Mouse (Mus musculus) brain, embryonic 14.5 days (tissue): Measurements from ENCODE around the gene Camta1.

Experiments used
- CTCF ChIP-seq: fragments of 200-500 bp; IDR thresholded peaks from 2 replicates; pipeline ENCODE4 v1.5.1; 2012; ENCODE audit warnings: inconsistent platforms, mild to moderate bottlenecking, moderate library complexity, borderline replicate concordance; ENCODE audit not compliant: insufficient read depth, insufficient read length; ENCODE audit errors: extremely low read depth
- POLR2A ChIP-seq: fragments of 200-500 bp; IDR thresholded peaks from 2 replicates; pipeline ENCODE4 v1.6.1; 2012; ENCODE audit warnings: mild to moderate bottlenecking, inconsistent platforms, borderline replicate concordance; ENCODE audit not compliant: poor library complexity, insufficient read depth, insufficient read length, severe bottlenecking; ENCODE audit errors: extremely low read depth

GRCm38 (mm10) chr4:150998626-150999025, 863.0 kb downstream of the Camta1 start:
- no peak for TF ChIP-seq POLR2A
- no peak for TF ChIP-seq CTCF
